21 mouse cellular contexts compared by ENCODE assay signal in the genomic region with DNA sequence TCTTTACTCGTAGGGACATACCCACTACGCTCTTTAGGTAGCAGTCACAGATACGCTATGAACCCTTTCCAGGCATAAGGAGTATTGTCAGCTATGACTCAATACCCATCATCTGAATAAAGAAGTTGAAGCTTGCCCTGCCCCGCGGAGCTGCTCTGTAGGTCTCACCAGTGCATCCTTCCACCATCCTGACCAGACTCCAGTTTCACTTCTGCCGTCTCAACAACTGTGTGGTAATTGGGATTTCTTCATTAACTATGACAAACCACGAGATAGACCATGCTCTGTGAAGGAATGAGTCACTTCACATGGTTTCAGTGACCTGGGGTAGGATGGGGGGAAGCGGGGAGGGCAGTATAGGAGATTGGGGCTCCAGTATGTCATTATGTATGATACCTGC.
A peak's percentile ranks its signal among the peaks of the same experiment; 100 is the strongest.
DNase-seq lines count a peak whose midpoint lies in the region; ATAC-seq lines count a peak whose summit lies in the region.
"Had no signal": no experiment of that assay in that cellular context is flagged by ENCODE, and none has a peak within 500 bp of the region (broad histone marks: within the 10 kb centered on the region; RNA-seq: fewer than 3 reads in every experiment).

No protein-coding gene starts in this region.

- DNase-seq in layer of hippocampus, adult 9-11 months = peak; percentile 4
- DNase-seq in layer of hippocampus, postnatal 10 days (ENCODE audit: low spot score in 2 of 2) = no peak
- peak; percentile 42 to 46 for DNase-seq in spleen, postnatal 36 days (ENCODE audit: low spot score in 2 of 2)
- no peak for DNase-seq in spleen, postnatal 14 days (ENCODE audit: low spot score in 2 of 2)
- no peak for DNase-seq in heart, postnatal 4 days
- no peak for DNase-seq in right cerebral cortex, postnatal 36 days (ENCODE audit: low spot score in 2 of 2)
- DNase-seq in frontal cortex, postnatal 14 days (ENCODE audit: low spot score in 2 of 2) = no peak
- DNase-seq: adrenal gland, adult 2 months; cerebellum, adult 18-20 months; cerebellum, postnatal 14 days; gastrocnemius, postnatal 36 days; kidney, adult 9 months; kidney, postnatal 25 days; lung, adult 18-20 months; lung, postnatal 14 days; thymus, postnatal 25 days had no signal

- peak; percentile 89 for ATAC-seq in megakaryocyte, adult 5-6 weeks (ENCODE audit: poor library complexity, severe bottlenecking)
- ATAC-seq: forebrain, embryonic 15.5 days; hindbrain, postnatal 0 days; intestine, embryonic 16.5 days; midbrain, embryonic 15.5 days had no signal

Comparison
In these comparisons a context has a peak if more than half of its experiments do, and no peak if none do; other contexts are left out.
1. DNase-seq: peak in layer of hippocampus, adult 9-11 months (single experiment) and spleen, postnatal 36 days (2 of 2); none in layer of hippocampus, postnatal 10 days (0 of 2), spleen, postnatal 14 days (0 of 2), heart, postnatal 4 days (single experiment), right cerebral cortex, postnatal 36 days (0 of 2) and frontal cortex, postnatal 14 days (0 of 2).